Mouse (Mus musculus) hindbrain, embryonic 15.5 days (tissue): ENCODE measurements around the gene Hes3. TPM values are rescaled to one million over a fixed set of nuclear protein-coding genes. Genes with fewer than 3 reads are reported as not detected.

Source experiments
- ATAC-seq: fragments of 200-750 bp; cut with Nextera tagmentation; 2 replicates; pipeline ENCODE4 v1.8.0; 2017; ENCODE audit warnings: low read depth, moderate number of reproducible peaks, moderate TSS enrichment; ENCODE audit not compliant: low FRiP score
- H3K27ac ChIP-seq: fragments of 300-500 bp; sonication (generic); replicated peaks from 2 replicates; pipeline ENCODE4 v1.5.1; 2015; ENCODE audit warnings: mild to moderate bottlenecking, inconsistent platforms
- H3K27me3 ChIP-seq: fragments of 300-500 bp; sonication (generic); 2 replicates; pipeline ENCODE4 v1.6.1; 2015; ENCODE audit warnings: control low read depth, inconsistent platforms
- H3K36me3 ChIP-seq: fragments of 300-500 bp; sonication (generic); 2 replicates; pipeline ENCODE4 v1.6.1; 2015; ENCODE audit warnings: control low read depth, inconsistent platforms
- H3K4me1 ChIP-seq: fragments of 300-500 bp; sonication (generic); replicated peaks from 2 replicates; pipeline ENCODE4 v1.6.1; 2015; ENCODE audit warnings: control low read depth, inconsistent platforms
- H3K4me2 ChIP-seq: fragments of 300-500 bp; sonication (generic); 2 replicates; pipeline ENCODE4 v1.6.1; 2015; ENCODE audit warnings: moderate library complexity, mild to moderate bottlenecking, inconsistent platforms
- H3K4me3 ChIP-seq: fragments of 300-500 bp; sonication (generic); 2 replicates; pipeline ENCODE4 v1.5.1; 2015; ENCODE audit warnings: mild to moderate bottlenecking, inconsistent platforms
- H3K9ac ChIP-seq: fragments of 300-500 bp; sonication (generic); 2 replicates; pipeline ENCODE4 v1.6.1; 2015; ENCODE audit warnings: inconsistent platforms
- H3K9me3 ChIP-seq: fragments of 300-500 bp; sonication (generic); 2 replicates; pipeline ENCODE4 v1.6.1; 2016; ENCODE audit warnings: control low read depth, inconsistent platforms
- WGBS: fragments of 180-500 bp; shearing (Covaris S2); methylation state at CpG from one replicate; pipeline ENCODE4 v1.1.7; 2015; 5-methylcytosine and 5-hydroxymethylcytosine counted together
- polyA plus RNA-seq: library from polyadenylated mRNA; unstranded; fragments of >200 nt; fragmentation: Nextera tagmentation; extraction: Ambion mirVana; gene quantifications from 2 replicates; pipeline ENCODE4 v1.2.1, GENCODE M21; 2015

Hes3 gene
- polyA plus RNA-seq, 1 experiment from 2014 or later: 0.47 TPM

DNA sequence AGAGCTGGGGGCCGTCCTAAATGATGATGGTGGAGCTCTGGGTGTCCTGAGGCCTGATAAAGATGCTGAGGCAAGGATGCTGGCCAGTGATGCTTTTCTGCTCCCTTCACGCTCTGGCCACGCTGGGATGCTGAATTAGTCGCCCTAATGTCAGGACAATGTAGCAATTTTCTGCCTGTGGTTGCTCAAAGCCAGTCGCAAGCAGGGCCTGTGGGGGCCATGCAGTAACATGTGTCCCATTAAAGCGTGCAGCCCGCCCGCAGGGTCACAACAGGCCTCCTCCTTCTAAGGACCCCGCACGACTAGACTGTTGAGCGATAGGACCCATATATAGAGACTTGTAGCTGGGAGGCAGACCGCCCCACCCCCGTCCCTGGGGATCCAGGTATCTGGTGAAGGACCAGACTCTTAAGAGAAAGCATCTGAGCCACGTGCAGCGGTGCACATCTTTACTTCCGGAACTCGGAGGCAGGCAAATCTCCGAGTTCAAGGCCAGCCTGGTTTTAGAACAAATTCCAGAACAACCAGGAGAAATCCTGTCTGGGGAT, 3.0 kb downstream of the Hes3 start:
- Histone ChIP-seq H3K9ac (no peak overlapping the region), H3K4me2 (no peak overlapping the region), H3K27ac (no peak overlapping the region), H3K9me3 (no peaks in the 10 kb centered on the region), H3K36me3 (no peaks in the 10 kb centered on the region), H3K4me1 (peaks cover 63% of the 10 kb centered on the region), H3K4me3 (no peak overlapping the region), H3K27me3 (peaks cover 89% of the 10 kb centered on the region)
- 22% methylated on average over 18 of the region's 18 CpGs for WGBS
- no peak for ATAC-seq

DNA sequence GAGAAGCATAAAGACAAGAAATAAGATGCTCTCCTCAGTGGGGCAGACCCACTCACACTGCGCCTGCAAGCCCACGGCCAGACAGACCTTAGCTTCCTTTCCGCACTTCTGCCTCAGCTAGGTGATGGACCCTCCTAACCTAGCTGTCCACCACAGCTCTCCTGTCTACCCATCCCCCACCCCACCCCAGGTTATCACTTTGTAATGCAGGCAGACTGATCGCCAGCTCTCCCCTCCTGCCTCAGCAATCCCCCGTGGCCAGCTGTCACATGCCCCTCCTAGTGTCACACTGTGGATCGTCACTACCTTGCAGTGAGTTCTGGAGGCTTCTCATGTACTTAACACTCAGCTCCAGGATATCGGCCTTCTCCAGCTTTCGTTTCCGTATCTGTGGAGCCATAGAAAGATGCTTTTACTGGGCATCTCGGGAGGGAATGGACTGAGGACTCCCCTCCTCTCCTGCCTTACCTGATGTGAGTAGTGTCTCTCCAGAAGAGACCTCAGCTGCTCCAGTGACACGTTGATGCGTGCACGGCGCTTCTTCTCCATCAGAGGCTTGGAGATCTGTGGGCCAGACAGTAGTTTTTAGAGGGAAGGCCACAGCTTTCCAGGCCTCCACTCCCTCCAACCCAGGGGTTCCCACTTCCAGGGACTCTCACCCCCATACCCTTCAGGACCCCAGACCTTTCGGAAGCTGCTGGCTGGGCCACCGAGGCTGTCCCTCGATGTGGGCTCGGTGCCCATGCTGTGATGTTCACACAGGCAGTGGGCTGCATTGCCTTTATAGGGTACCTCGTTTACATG, 3.9 kb downstream of the Hes3 start:
- Histone ChIP-seq H3K4me3 (no peak overlapping the region; the same call in 1 of the 2 replicates), H3K27ac (no peak overlapping the region), H3K9ac (no peak overlapping the region), H3K9me3 (no peaks in the 10 kb centered on the region), H3K36me3 (no peaks in the 10 kb centered on the region), H3K4me1 (peaks cover 64% of the 10 kb centered on the region), H3K4me2 (peak overlapping the region; percentile 77; the same call in 1 of the 2 replicates), H3K27me3 (peaks cover 90% of the 10 kb centered on the region)
- ATAC-seq: no peak
- WGBS: 8% methylated on average over 19 of the region's 19 CpGs

DNA sequence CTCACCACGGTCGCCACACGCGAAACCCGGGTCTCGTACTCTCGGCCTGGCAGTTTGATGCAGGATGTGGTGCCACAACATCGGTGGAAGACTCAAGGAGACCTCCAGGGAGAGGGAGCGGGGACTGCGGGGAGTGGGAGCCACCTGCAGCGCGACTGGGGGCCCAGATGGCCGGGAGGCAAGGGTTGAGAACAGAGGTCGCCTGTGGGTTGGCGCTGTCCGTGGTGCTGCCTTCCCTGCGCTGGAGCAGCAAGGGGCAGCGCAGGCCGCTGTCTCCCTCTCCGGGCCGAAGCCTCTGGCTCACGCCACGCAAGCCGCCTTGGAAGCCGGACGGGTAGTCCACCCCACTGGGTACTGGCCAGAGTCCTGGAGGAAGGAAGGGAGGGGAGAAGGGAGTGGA, 4.6 kb downstream of the Hes3 start:
- ATAC-seq: no peak
- peak overlapping the region; percentile 77 for H3K4me2 ChIP-seq

DNA sequence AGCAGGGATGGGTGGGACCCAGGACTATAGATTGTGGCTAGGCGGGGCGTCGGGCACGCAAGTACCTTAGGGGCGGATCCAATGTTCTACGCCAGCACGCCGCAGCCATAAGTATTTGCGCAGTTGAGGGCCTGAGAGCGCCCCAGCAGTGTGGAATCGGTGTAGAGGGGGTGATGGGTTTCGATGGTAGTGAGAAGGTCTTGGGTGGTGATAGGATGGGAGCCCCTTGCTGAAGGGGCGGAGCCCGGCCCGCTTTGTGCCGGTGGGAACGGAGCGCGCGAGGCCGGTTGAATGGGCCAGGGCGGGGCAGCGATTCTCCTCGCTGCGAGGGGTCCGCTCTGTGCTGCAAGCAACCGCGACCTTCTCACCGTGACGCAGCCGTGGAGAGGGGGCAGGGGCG, 5.3 kb downstream of the Hes3 start:
- WGBS: under 1% methylated on average over 32 of the region's 32 CpGs
- no peaks in the 10 kb centered on the region for H3K9me3 ChIP-seq
- ATAC-seq: peak; percentile 59

More for the DNA sequence above, 4.6 kb downstream of the Hes3 start:
- H3K27ac ChIP-seq: no peak overlapping the region
- peaks cover 90% of the 10 kb centered on the region for H3K27me3 ChIP-seq
- H3K4me3 ChIP-seq: peak overlapping the region; percentile 38
- H3K9ac ChIP-seq: peak overlapping the region; percentile 49; the same call in 1 of the 2 replicates
- 5% methylated on average over 26 of the region's 26 CpGs for WGBS
- H3K36me3 ChIP-seq: no peaks in the 10 kb centered on the region
- H3K4me1 ChIP-seq: peaks cover 61% of the 10 kb centered on the region
- H3K9me3 ChIP-seq: no peaks in the 10 kb centered on the region

DNA sequence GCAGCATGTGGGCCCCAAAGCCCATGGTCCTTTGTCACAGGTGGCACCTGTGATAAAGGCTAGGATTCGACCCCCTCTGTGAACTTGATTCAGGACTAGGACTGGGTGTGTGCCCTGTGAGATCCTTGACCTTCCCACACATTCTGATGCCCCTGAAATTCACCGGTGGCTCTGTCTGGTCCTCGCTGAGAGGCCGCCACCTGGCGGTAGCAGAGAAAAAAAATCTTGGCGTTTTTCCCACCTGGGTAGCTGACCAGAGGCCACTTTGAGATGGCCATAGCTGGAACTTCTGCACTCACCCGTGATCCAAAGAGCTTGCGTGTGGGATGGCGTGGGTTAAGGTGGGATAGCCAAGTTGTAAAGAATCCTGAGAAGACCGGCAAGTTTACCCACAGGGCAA, 6.0 kb downstream of the Hes3 start:
- H3K27ac ChIP-seq: no peak overlapping the region
- WGBS: 5% methylated on average over 10 of the region's 10 CpGs
- H3K4me2 ChIP-seq: no peak overlapping the region
- ATAC-seq: no peak
- H3K36me3 ChIP-seq: no peaks in the 10 kb centered on the region
- H3K27me3 ChIP-seq: peaks cover 90% of the 10 kb centered on the region
- no peak overlapping the region for H3K9ac ChIP-seq
- H3K4me1 ChIP-seq: peaks cover 51% of the 10 kb centered on the region
- H3K9me3 ChIP-seq: no peaks in the 10 kb centered on the region
- no peak overlapping the region for H3K4me3 ChIP-seq

More for the DNA sequence above, 5.3 kb downstream of the Hes3 start:
- Histone ChIP-seq H3K4me2 (peak overlapping the region; percentile 77), H3K4me3 (peak overlapping the region; percentile 38), H3K4me1 (peaks cover 58% of the 10 kb centered on the region), H3K36me3 (no peaks in the 10 kb centered on the region), H3K27ac (peak overlapping the region; percentile 50), H3K9ac (peak overlapping the region; percentile 49), H3K27me3 (peaks cover 90% of the 10 kb centered on the region)

DNA sequence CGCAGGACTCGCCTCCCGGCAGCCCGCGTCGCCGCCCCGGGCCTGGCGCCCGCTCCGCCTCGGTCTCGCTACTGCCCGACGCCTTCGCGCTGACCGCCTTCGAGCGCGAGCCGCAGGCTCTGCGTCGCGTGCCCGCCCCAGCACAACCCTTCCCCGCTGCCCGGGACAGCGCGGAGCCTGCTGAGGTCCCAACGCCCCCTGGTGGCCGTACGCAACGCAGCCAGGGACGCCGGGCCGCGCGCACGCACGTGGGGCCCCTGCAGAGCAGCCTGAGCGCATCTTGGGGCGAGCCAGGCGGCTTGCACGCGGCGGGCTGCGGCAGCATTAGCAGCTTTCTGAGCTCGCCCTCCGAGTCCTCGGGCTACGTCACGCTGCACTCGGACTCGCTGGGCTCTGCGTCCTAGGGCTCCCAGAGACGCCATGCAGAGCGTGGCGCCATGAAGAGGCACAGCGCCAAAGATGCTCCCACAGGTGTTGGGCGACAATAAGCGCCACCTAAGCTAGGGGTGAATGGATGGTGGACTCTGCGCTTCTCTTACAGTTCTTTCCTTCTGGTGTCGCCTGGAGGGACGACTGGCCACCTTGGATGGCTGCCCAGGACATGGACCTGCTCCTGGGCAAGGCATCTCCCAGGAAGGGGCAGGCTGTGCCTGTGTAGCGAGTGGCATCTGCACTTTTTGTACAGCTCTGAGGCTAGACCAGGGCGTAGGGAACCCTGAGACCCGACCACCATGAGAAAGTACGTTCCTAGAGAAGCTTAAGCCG, 8.1 kb downstream of the Hes3 start:
- peaks cover 39% of the 10 kb centered on the region for H3K4me1 ChIP-seq
- peak; percentile 70 for ATAC-seq
- H3K27ac ChIP-seq: no peak overlapping the region
- peak overlapping the region; percentile 35 for H3K4me3 ChIP-seq
- WGBS: 7% methylated on average over 70 of the region's 70 CpGs
- no peaks in the 10 kb centered on the region for H3K9me3 ChIP-seq
- H3K4me2 ChIP-seq: peak overlapping the region; percentile 64
- peaks cover 93% of the 10 kb centered on the region for H3K27me3 ChIP-seq
- H3K36me3 ChIP-seq: no peaks in the 10 kb centered on the region
- H3K9ac ChIP-seq: peak overlapping the region; percentile 36

DNA sequence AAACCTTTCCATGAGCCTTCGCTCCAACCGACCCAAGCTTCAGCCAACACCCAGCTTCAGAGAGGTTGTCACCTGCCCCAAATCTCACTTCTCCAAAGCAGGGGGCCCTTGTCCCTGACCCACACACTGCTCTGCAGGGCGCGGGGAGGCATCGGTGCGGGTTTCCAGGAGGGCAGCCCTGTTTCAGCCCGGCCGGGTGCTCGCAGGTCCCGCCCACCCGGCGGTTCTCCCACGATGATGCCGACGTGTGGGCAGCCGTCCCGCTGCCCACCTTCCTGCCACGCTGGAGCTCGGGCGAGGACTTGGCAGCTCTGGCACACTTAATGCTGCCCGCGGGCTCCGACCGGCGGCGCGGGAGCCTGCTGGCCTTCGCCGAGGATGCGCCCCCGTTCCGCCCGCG, 8.7 kb downstream of the Hes3 start:
- peaks cover 33% of the 10 kb centered on the region for H3K4me1 ChIP-seq
- H3K4me3 ChIP-seq: peak overlapping the region; percentile 35
- WGBS: 15% methylated on average over 34 of the region's 34 CpGs
- H3K27ac ChIP-seq: no peak overlapping the region
- H3K36me3 ChIP-seq: no peaks in the 10 kb centered on the region
- no peaks in the 10 kb centered on the region for H3K9me3 ChIP-seq
- peak overlapping the region; percentile 36 for H3K9ac ChIP-seq
- ATAC-seq: no peak
- H3K4me2 ChIP-seq: peak overlapping the region; percentile 64
- peaks cover 86% of the 10 kb centered on the region for H3K27me3 ChIP-seq

DNA sequence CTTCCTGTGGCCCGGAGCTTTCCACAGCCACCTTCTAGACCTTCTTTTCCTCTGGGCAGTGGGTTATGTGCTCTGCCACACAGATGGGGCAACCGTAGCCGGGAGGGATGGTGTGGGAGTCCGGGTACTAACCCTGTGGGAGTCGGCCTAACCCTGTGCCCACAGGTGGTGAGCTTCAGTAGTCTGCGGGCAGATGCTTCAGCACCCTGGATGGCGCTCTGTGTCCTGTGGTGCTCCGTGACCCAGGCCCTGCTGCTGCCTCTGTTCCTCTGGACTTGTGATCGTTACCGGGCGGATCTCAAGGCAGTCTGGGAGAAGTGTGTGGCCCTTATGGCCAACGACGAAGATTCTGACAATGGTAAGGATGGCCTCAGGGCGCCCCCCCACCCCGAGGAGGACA, 9.9 kb downstream of the Hes3 start:
- no peak overlapping the region for H3K27ac ChIP-seq
- peaks cover 23% of the 10 kb centered on the region for H3K4me1 ChIP-seq
- H3K27me3 ChIP-seq: peaks cover 84% of the 10 kb centered on the region
- no peak overlapping the region for H3K9ac ChIP-seq
- no peak for ATAC-seq
- H3K9me3 ChIP-seq: no peaks in the 10 kb centered on the region
- WGBS: 52% methylated on average over 15 of the region's 15 CpGs
- H3K4me3 ChIP-seq: no peak overlapping the region
- no peaks in the 10 kb centered on the region for H3K36me3 ChIP-seq
- no peak overlapping the region for H3K4me2 ChIP-seq

DNA sequence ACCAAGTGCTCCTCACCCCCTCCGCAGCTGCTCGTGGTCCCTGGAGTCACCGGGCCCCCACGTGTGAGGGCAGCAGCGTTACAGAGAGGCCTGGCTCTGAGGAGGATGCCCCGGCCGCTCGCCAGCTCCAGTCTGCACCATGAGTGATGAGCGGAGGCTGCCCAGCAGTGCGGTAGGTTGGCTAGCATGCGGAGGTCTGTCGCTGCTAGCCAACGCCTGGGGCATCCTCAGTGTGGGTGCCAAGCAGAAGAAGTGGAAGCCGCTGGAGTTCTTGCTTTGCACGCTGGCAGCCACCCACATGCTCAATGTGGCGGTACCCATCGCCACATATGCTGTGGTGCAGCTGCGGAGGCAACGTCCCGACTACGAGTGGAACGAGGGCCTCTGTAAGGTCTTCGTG, 12.5 kb downstream of the Hes3 start:
- Histone ChIP-seq H3K4me3 (no peak overlapping the region), H3K4me1 (peaks cover 38% of the 10 kb centered on the region), H3K36me3 (no peaks in the 10 kb centered on the region), H3K9ac (no peak overlapping the region), H3K27ac (no peak overlapping the region), H3K9me3 (no peaks in the 10 kb centered on the region), H3K4me2 (no peak overlapping the region), H3K27me3 (peaks cover 72% of the 10 kb centered on the region)
- 77% methylated on average over 23 of the region's 23 CpGs for WGBS
- ATAC-seq: 0 out of 2 replicates have a peak, but pooled peaks have one; percentile 25

DNA sequence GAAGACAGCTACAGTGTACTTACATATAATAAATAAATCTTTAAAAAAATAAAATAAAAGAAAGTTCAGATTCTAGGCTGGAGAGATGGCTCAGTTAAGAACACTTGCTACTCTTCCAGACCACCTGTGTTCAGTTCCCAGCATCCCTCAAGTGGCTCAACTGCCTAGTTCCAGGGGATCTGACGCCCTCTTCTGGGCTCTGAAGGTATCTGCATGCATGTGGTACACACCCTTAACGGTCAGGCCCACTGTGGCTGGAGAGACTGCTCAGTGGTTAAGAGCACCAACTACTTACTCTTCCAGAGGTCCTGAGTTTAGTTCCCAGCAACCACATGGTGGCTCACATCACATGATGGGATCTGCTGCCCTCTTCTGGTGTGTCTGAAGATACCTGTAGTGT, 13.5 kb downstream of the Hes3 start:
- H3K9me3 ChIP-seq: no peaks in the 10 kb centered on the region
- H3K27me3 ChIP-seq: peaks cover 62% of the 10 kb centered on the region
- no peak overlapping the region for H3K4me3 ChIP-seq
- no peak for ATAC-seq
- 67% methylated on average over 2 of the region's 2 CpGs for WGBS
- H3K4me2 ChIP-seq: no peak overlapping the region
- no peaks in the 10 kb centered on the region for H3K36me3 ChIP-seq
- no peak overlapping the region for H3K27ac ChIP-seq
- H3K9ac ChIP-seq: no peak overlapping the region
- peaks cover 41% of the 10 kb centered on the region for H3K4me1 ChIP-seq

DNA sequence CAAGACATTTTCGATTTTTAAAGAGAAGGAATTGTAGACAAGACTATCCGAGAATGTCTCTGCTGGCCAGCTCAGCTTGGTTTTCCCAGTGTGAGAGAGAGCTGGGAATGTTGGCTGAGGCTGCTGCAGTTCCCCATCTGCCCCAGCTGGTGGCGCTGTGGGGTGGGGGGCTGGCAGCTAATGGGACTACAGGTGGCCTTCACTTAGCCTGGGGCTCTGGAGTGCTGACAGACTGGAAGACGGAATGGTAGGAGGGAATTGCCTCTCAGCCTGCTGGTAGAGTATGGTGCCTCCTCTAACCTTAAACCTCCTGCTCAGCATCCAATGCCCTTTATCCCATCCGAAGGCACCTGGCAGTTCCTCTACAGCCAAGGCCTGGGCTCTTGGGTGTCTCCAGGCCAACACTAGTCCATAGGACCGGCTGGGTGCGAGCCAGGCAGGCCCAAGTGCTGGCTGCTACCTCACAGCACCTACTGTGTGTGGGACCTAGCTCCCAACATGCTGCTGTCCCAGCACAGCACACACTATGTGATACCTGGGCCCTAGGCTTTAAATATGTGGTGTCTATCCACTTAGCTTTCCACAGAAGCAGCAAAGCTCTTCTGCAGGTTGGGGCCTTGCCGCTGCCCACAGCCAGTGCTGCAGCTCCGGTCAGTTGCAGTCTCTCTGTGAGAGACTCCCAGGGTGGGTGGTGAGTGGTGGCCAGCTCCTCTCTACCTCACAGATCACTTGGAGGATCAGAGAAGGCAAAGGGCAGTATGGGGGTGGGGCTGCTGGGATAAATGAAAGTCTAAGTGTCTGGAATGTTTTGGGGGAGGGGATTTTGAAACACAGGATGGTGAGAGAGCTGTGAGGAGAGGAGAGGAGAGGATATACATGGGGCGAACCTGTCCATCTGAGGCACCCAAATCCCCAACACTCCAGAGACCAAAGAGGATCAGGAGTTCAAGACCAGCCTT, 14.8 kb downstream of the Hes3 start:
- Histone ChIP-seq H3K9me3 (no peaks in the 10 kb centered on the region), H3K4me1 (peaks cover 46% of the 10 kb centered on the region), H3K9ac (no peak overlapping the region), H3K27ac (no peak overlapping the region), H3K36me3 (0 out of 2 replicates have a peak, but pooled peaks cover 2% of the 10 kb centered on the region), H3K4me2 (no peak overlapping the region), H3K4me3 (no peak overlapping the region), H3K27me3 (peaks cover 49% of the 10 kb centered on the region)
- 52% methylated on average over 10 of the region's 10 CpGs for WGBS
- no peak for ATAC-seq
